Mouse (Mus musculus) midbrain, embryonic 15.5 days (tissue): ENCODE results near the gene Prcc. TPM values are rescaled to one million over a fixed set of nuclear protein-coding genes. Genes with fewer than 3 reads are reported as not detected.

Experiments used
- ATAC-seq: fragments of 200-750 bp; cut with Nextera tagmentation; replicated peaks from 2 replicates; pipeline ENCODE4 v1.8.0; 2017; ENCODE audit warnings: moderate TSS enrichment
- H3K27ac ChIP-seq: fragments of 300-500 bp; sonication (generic); 2 replicates; pipeline ENCODE4 v1.5.1; 2015; ENCODE audit warnings: mild to moderate bottlenecking, inconsistent platforms
- H3K27me3 ChIP-seq: fragments of 300-500 bp; sonication (generic); replicated peaks from 2 replicates; pipeline ENCODE4 v1.6.1; 2015; ENCODE audit warnings: inconsistent platforms
- H3K36me3 ChIP-seq: fragments of 300-500 bp; sonication (generic); replicated peaks from 2 replicates; pipeline ENCODE4 v1.6.1; 2015; ENCODE audit warnings: inconsistent platforms
- H3K4me1 ChIP-seq: fragments of 300-500 bp; sonication (generic); 2 replicates; pipeline ENCODE4 v1.6.1; 2015; ENCODE audit warnings: inconsistent platforms
- H3K4me2 ChIP-seq: fragments of 300-500 bp; sonication (generic); 2 replicates; pipeline ENCODE4 v1.6.1; 2015; ENCODE audit warnings: inconsistent platforms, mild to moderate bottlenecking, moderate library complexity
- H3K4me3 ChIP-seq: fragments of 300-500 bp; sonication (generic); 2 replicates; pipeline ENCODE4 v1.5.1; 2015; ENCODE audit warnings: mild to moderate bottlenecking, inconsistent platforms
- H3K9ac ChIP-seq: fragments of 300-500 bp; sonication (generic); 2 replicates; pipeline ENCODE4 v1.6.1; 2015; ENCODE audit warnings: mild to moderate bottlenecking, inconsistent platforms
- H3K9me3 ChIP-seq: fragments of 300-500 bp; sonication (generic); 2 replicates; pipeline ENCODE4 v1.6.1; 2016; ENCODE audit warnings: inconsistent platforms
- WGBS: fragments of 180-500 bp; shearing (Covaris S2); methylation state at CpG from one replicate; pipeline ENCODE4 v1.1.7; 2015; ENCODE audit warnings: mixed read lengths; 5-methylcytosine and 5-hydroxymethylcytosine counted together
- polyA plus RNA-seq: library from polyadenylated mRNA; unstranded; fragments of >200 nt; fragmentation: Nextera tagmentation; extraction: Ambion mirVana; gene quantifications from 2 replicates; pipeline ENCODE4 v1.2.1, GENCODE M21; 2015

Gene Prcc
- polyA plus RNA-seq, 1 experiment from 2014 or later: 15.8 TPM

DNA sequence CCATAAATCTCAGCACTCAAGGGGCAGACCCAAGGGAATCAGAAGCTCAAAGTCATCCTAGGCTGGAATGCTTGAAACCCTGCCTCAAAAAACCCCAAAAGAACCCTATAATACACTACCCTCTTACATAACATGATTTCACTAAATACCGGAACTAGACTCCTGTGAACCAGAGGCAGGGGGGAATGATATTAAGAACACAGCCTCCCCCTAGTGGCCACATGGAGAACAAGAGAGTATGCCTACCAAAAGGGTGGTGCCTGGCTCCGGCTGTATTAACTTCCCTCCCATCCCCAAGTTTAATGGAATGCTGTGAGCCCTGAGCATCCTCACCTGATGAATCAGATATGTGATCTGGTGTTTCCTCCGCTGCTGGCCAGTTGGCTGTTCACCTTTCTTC, 25.6 kb downstream of the Prcc start:
- H3K4me3 ChIP-seq: no peak overlapping the region
- WGBS: 32% methylated on average over 3 of the region's 3 CpGs
- H3K27ac ChIP-seq: no peak overlapping the region
- no peaks in the 10 kb centered on the region for H3K4me1 ChIP-seq
- H3K36me3 ChIP-seq: peaks cover 34% of the 10 kb centered on the region
- H3K9ac ChIP-seq: no peak overlapping the region
- peak; percentile 48; the same call in 1 of the 2 replicates for ATAC-seq
- no peak overlapping the region for H3K4me2 ChIP-seq
- H3K9me3 ChIP-seq: no peaks in the 10 kb centered on the region
- H3K27me3 ChIP-seq: no peaks in the 10 kb centered on the region

DNA sequence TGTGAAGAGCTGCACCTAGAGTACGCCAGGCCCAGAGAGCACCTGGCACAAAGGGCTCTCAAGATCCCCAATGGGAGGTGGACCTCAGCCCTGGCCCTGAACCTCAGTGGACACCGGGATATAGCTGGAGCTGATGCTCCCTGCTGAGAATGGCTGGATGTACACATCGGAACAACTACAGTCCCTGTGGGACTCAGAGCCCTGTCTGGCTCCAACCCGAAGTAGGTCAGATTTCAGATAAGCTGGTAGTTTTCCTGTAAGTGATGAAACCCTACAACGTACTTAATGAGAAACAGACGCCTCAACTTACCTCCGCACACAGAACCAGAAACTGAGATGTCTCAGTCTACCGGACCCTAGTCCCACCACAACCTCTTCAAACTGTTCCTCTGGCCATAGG, 27.7 kb downstream of the Prcc start:
- no peaks in the 10 kb centered on the region for H3K9me3 ChIP-seq
- peaks cover 27% of the 10 kb centered on the region for H3K36me3 ChIP-seq
- 93% methylated on average over 8 of the region's 8 CpGs for WGBS
- no peaks in the 10 kb centered on the region for H3K4me1 ChIP-seq
- H3K4me2 ChIP-seq: no peak overlapping the region
- no peak for ATAC-seq
- no peak overlapping the region for H3K27ac ChIP-seq
- H3K4me3 ChIP-seq: no peak overlapping the region
- no peaks in the 10 kb centered on the region for H3K27me3 ChIP-seq
- no peak overlapping the region for H3K9ac ChIP-seq

DNA sequence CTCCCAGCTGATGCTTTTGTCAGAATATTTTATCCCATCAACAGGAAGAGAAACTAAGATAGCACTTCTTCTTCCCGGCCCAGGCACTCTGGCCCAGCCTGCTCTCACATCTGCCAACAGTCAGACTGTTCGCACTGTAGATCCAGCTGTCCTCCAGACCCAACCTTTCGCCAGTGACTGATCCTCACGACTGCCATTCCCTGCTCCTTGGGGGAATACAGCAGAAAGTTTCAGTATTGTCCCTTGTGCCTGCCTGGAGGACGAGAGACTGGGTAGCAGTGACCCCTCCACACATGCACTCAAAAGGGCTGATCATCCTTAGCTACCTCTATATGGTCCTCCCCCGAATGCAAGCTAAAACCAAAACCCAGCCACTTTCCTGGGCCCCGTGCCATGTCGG, 29.5 kb downstream of the Prcc start:
- no peaks in the 10 kb centered on the region for H3K4me1 ChIP-seq
- H3K36me3 ChIP-seq: peaks cover 19% of the 10 kb centered on the region
- H3K9ac ChIP-seq: no peak overlapping the region
- no peak overlapping the region for H3K27ac ChIP-seq
- no peak overlapping the region for H3K4me3 ChIP-seq
- WGBS: 88% methylated on average over 8 of the region's 8 CpGs
- no peak for ATAC-seq
- no peaks in the 10 kb centered on the region for H3K27me3 ChIP-seq
- no peak overlapping the region for H3K4me2 ChIP-seq
- H3K9me3 ChIP-seq: no peaks in the 10 kb centered on the region

DNA sequence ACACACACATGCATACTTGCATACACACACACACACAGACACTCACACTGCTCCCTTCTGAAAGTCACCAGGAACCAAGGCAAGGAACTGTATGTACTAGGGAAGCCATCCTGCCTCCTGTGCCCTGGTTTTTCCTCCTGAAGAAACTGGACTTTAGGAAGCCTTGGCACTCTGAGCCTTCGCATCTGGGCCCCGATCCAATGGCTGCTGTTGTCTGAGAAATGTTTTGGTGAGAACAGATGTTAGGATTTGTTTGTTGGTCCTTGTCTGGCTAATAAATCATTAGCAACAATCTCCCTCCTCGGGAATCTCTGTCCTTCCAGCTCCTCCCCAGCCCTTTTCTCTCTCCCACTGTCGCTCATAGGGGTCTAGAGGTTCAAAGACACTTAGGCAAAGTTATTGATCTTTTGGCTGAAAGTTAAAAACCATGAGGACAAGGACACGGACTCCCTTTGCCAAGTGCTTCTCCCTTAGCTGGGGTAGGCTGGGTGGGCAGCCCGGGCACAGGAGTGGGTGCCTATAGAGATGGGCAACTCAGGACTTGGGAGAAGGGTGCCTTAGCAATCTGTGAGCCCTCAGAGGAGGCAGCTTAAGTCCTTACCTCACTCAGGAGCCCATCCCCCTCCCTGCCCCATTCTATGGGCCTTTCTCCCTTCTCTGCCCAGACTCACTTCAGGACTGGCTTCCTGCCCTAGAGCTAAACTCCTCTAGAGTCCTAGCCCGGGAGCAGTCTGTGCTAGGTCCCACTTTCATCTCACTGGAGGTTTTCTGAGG, 30.4 kb downstream of the Prcc start:
- H3K4me3 ChIP-seq: no peak overlapping the region
- no peak overlapping the region for H3K9ac ChIP-seq
- H3K27ac ChIP-seq: no peak overlapping the region
- no peaks in the 10 kb centered on the region for H3K4me1 ChIP-seq
- H3K9me3 ChIP-seq: no peaks in the 10 kb centered on the region
- 68% methylated on average over 7 of the region's 7 CpGs for WGBS
- no peaks in the 10 kb centered on the region for H3K27me3 ChIP-seq
- no peak overlapping the region for H3K4me2 ChIP-seq
- ATAC-seq: no peak
- peaks cover 19% of the 10 kb centered on the region for H3K36me3 ChIP-seq

DNA sequence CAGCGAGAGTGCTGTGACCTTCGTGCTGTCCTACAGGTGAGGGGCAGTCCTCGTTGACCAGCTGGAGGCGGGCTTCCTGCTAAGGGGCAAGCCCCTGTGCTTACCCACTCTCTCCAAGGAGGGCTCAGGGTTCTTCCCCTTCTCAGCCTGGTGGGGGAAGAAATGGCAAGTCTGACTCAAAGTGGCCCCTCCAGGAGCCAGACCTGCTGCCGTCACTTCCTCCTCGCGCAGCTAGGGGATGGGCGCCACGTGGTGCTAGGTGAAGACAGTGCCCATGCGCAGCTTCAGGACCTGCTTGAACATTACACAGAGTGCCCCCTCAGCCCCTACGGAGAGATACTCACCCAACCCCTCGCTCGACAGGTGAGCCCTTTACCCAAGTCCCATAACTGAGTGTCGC, 36.3 kb downstream of the Prcc start:
- H3K27me3 ChIP-seq: no peaks in the 10 kb centered on the region
- H3K4me1 ChIP-seq: no peaks in the 10 kb centered on the region
- H3K4me3 ChIP-seq: no peak overlapping the region
- 84% methylated on average over 14 of the region's 14 CpGs for WGBS
- no peak overlapping the region for H3K9ac ChIP-seq
- no peaks in the 10 kb centered on the region for H3K9me3 ChIP-seq
- no peak overlapping the region for H3K27ac ChIP-seq
- no peaks in the 10 kb centered on the region for H3K36me3 ChIP-seq
- H3K4me2 ChIP-seq: no peak overlapping the region
- ATAC-seq: no peak

DNA sequence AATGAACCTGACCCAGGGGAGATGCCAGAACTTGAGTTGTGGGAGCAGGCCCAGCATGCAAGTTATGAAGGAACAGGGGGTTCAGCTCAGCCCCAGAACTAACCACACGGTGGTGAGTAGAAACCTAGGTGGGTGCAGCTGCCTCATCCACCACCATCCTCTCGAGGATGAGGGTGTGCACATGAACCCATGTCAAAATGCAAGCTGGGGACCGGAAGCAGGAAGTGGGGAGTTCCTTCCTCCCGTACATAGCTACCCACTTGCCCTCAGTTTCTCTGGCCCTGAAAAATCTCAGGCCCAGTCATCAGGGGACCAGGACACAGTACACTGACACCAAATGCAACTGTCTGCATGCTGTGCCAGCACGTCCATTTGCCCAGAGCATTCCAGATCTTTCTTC, 37.7 kb downstream of the Prcc start:
- H3K4me3 ChIP-seq: no peak overlapping the region
- 77% methylated on average over 5 of the region's 5 CpGs for WGBS
- no peaks in the 10 kb centered on the region for H3K9me3 ChIP-seq
- no peak overlapping the region for H3K27ac ChIP-seq
- no peak overlapping the region for H3K9ac ChIP-seq
- ATAC-seq: no peak
- H3K27me3 ChIP-seq: no peaks in the 10 kb centered on the region
- H3K4me1 ChIP-seq: no peaks in the 10 kb centered on the region
- H3K4me2 ChIP-seq: no peak overlapping the region
- H3K36me3 ChIP-seq: no peaks in the 10 kb centered on the region

DNA sequence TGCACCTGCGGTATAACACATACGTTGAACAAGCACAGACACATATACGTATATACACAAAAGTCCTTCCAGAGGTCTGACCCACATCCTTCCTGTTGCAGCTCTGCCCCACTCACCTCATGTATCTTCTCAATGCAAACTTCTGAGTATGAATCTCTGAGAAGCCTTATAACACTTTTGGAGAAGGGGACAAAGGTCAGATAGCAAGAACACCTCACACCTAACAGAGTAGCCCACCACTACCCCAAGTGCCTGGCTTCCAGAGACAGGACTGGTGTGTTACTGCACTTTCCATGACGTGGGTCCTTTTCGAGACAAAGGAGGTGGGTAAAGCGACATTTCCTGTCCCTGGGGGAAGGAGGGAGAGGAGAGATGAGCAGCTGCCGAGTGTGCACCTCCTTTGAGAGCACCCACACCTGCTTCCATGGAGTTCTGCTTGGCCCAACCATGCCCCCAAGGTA, 38.7 kb downstream of the Prcc start, which contains the start of gene Sh2d2a:
Gene Sh2d2a, plus strand, starts transcription at position 106 of the 461 bp plus-strand sequence.
- no peaks in the 10 kb centered on the region for H3K27me3 ChIP-seq
- 81% methylated on average over 7 of the region's 7 CpGs for WGBS
- no peak within 1 kb of the TSS for H3K27ac ChIP-seq
- ATAC-seq: no peak
- H3K9ac ChIP-seq: no peak within 1 kb of the TSS
- no peaks in the 10 kb centered on the region for H3K9me3 ChIP-seq
- no peaks in the 10 kb centered on the region for H3K36me3 ChIP-seq
- H3K4me1 ChIP-seq: no peaks in the 10 kb centered on the region
- no peak within 1 kb of the TSS for H3K4me2 ChIP-seq
- no peak within 1 kb of the TSS for H3K4me3 ChIP-seq

DNA sequence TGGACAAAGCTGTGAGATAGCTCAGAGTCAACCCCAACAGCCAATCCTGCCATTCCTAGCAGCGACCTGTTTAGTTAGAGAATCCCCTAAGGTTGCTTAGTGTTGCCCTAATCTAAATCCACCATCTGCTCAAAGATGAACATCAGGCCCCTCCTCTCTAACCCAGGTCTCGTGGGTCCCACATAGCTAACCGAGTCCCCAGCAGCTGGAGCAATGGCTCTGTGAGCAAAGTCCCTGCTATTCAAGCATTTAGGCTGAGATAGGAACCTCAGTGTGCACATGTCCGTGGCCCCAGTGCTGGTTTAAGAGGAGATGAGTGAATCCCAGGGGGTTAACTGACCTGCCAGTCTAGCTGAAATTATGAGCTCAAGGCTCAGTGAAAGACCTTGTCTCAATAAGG, 39.2 kb downstream of the Prcc start:
- 72% methylated on average over 4 of the region's 4 CpGs for WGBS
- no peak for ATAC-seq

DNA sequence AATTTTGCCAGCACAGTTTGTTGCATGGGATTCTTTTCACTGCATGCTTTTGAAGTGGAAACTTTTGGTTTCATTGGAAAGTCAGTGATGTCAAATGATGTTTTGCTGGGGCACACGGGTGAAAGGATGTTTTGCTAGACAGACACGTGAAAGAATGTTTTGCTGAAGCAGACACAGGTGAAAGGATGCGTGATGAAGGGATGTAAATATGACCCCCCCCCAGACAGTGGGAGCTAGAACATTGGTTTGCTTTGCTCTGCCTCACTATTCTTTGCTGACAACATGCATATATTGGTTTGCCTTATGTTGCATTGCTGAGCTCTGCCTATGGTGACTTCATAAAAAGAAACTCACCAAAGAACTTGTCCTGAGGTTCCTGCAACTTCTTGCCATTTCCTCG, 40.4 kb downstream of the Prcc start:
- Histone ChIP-seq H3K4me1 (no peaks in the 10 kb centered on the region), H3K4me2 (no peak overlapping the region), H3K9ac (no peak overlapping the region), H3K36me3 (no peaks in the 10 kb centered on the region), H3K4me3 (no peak overlapping the region), H3K9me3 (no peaks in the 10 kb centered on the region), H3K27ac (no peak overlapping the region), H3K27me3 (no peaks in the 10 kb centered on the region)
- WGBS: 88% methylated on average over 4 of the region's 4 CpGs
- no peak for ATAC-seq

More for the DNA sequence above, 39.2 kb downstream of the Prcc start:
- Histone ChIP-seq H3K36me3 (no peaks in the 10 kb centered on the region), H3K27ac (no peak overlapping the region), H3K9me3 (no peaks in the 10 kb centered on the region), H3K4me3 (no peak overlapping the region), H3K9ac (no peak overlapping the region), H3K4me2 (no peak overlapping the region), H3K27me3 (no peaks in the 10 kb centered on the region), H3K4me1 (no peaks in the 10 kb centered on the region)

DNA sequence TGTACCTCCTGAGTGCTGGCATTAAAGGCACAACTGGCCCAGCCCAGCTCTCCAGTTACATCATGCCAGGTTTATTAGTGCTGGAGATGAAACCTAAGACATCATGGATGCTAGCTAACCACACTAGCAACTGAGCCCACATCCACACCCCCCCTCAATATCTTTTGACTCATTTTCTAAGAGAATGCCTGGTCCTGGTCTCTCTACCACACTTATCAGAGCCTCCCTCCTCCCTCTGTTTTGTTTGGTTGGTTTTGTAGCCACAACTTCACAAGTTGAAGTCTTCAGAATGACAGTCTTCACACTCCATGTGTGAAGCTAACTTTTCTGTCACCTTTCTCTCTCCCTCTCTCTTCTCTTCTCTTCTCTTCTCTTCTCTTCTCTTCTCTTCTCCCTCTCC, 44.5 kb downstream of the Prcc start:
- no peak overlapping the region for H3K4me3 ChIP-seq
- ATAC-seq: no peak
- H3K9me3 ChIP-seq: no peaks in the 10 kb centered on the region

DNA sequence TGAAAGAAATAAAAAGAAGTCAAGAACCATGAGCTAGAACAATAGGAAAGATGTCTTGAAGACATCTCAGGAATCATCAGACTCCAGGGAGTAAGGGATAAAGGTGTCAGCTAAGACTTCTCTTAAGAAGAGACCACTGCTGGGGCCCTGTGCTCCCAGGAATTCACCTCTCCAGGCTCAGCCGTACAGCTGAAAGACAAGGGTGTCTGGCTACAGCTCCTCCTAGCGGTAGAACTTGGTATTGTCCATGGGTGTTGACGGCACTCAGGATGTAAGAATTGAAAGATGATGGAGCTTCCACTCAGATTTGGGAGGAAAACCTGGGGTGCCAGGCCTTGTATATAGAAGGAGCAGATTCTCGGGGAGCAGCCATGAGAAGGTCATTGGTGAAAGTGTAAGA, 46.8 kb downstream of the Prcc start:
- no peaks in the 10 kb centered on the region for H3K9me3 ChIP-seq
- no peaks in the 10 kb centered on the region for H3K36me3 ChIP-seq
- no peak overlapping the region for H3K27ac ChIP-seq
- no peaks in the 10 kb centered on the region for H3K4me1 ChIP-seq
- H3K27me3 ChIP-seq: no peaks in the 10 kb centered on the region
- no peak overlapping the region for H3K4me2 ChIP-seq
- no peak overlapping the region for H3K9ac ChIP-seq
- ATAC-seq: no peak
- no peak overlapping the region for H3K4me3 ChIP-seq
- under 1% methylated on average over 4 of the region's 4 CpGs for WGBS

More for the DNA sequence above, 44.5 kb downstream of the Prcc start:
- H3K4me2 ChIP-seq: no peak overlapping the region
- no peaks in the 10 kb centered on the region for H3K27me3 ChIP-seq
- no peak overlapping the region for H3K9ac ChIP-seq
- no peaks in the 10 kb centered on the region for H3K4me1 ChIP-seq
- H3K27ac ChIP-seq: no peak overlapping the region
- no peaks in the 10 kb centered on the region for H3K36me3 ChIP-seq

DNA sequence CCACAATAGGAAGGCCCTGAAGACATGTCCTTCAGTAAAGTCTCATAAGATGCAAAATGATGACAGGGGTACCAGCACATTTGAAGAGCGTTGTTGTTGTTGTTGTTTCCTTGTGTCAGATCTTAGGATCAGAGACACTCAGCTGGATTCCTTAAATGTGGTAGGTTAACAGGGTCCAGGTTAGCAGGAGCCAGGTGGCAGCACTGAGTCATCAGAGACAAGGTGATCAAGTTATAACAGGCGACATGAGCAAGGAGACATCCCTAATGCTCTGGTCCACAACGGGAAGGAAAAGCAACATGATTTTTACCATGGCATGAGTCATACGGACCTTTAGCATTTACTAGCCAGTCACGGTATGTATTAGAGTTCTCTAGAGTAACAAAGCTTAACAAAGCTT, 51.9 kb downstream of the Prcc start:
- Histone ChIP-seq H3K27ac (no peak overlapping the region), H3K36me3 (no peaks in the 10 kb centered on the region), H3K9me3 (no peaks in the 10 kb centered on the region), H3K4me2 (no peak overlapping the region), H3K27me3 (no peaks in the 10 kb centered on the region), H3K9ac (no peak overlapping the region), H3K4me1 (no peaks in the 10 kb centered on the region), H3K4me3 (no peak overlapping the region)
- WGBS: 73% methylated on average over 5 of the region's 5 CpGs
- ATAC-seq: no peak

DNA sequence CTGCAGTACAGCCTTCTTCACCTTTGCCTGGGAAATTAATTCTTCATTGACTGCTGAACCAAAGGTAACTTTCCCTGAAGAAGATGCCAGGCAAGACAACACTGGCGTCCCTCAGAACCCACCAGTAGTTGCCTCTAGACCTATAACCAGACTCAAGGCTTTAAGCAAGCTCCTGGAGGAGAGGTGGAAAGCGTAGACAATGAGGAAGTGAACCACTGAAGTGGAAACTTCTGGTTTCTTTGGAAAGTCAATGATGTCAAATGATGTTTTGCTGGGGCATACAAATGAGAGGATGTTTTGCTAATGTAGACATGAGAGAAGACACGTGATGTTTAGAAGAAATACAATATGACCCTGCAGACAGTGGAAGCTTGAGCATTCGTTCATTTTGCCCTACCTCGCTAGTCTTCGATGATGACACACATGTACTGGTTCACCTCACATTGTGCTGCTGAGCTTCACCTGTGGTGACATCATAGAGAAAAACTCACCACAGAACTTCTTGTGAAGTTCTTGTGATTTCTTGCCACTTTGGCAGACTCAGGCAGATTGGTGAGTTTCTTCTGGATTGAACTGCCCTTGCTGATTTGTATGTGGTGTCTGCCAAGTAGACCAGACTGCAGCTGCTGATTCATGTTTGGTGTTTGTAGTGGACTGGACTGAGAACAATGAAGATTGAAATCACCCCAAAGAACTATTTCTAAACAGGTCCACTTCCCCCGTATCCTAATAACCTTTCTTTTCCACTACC, 53.1 kb downstream of the Prcc start:
- H3K9ac ChIP-seq: no peak overlapping the region
- no peak for ATAC-seq
- no peaks in the 10 kb centered on the region for H3K36me3 ChIP-seq
- no peak overlapping the region for H3K4me2 ChIP-seq
- no peak overlapping the region for H3K27ac ChIP-seq
- no peaks in the 10 kb centered on the region for H3K4me1 ChIP-seq
- no peak overlapping the region for H3K4me3 ChIP-seq
- WGBS: 87% methylated on average over 7 of the region's 7 CpGs
- H3K9me3 ChIP-seq: no peaks in the 10 kb centered on the region
- H3K27me3 ChIP-seq: no peaks in the 10 kb centered on the region
